Mouse (Mus musculus): Measurements from ENCODE around the gene Rasl11b. TPM values are rescaled to one million over a fixed set of nuclear protein-coding genes. Genes with fewer than 3 reads are reported as not detected.
A peak's percentile ranks its signal among the peaks of the same experiment; 100 is the strongest.

Rasl11b gene
- polyA plus RNA-seq, 1 experiment from 2014 or later = 58.0 TPM

DNA sequence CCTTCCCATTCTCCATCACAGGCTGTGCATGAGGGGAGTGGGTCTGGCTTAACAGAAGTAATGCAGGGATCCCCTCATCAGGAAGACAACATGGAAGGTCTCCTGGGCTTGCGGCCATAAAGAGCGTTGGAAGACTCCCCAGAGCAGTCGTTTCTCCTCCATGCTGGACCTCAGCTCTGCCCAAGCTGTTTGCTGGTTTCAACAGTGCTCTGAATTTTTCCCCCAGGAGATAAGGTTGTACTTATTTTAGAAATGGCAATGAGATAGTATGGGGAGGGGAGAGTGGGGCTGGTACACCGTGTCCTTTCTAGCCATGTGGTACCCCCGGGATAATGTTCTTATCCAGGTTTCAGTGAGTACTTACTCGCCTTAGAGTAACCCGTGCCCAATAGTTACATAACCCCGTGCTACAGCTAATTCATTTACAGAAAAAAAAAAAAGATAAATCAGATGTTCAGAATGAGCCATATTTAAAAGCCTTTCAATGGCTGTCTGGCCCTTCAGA, 50.6 kb downstream of the Rasl11b start:
- no peaks in the 10 kb centered on the region for H3K9me3 ChIP-seq
- DNase-seq (ENCODE audit: low spot score) = no peak
- H3K4me1 ChIP-seq = peaks cover 40% of the 10 kb centered on the region
- no peak overlapping the region for H3K4me3 ChIP-seq
- no peaks in the 10 kb centered on the region for H3K36me3 ChIP-seq (replicated peaks)
- H3K27ac ChIP-seq (replicated peaks) = no peak overlapping the region; the same call in 1 of the 2 replicates
- no peaks in the 10 kb centered on the region for H3K27me3 ChIP-seq (replicated peaks; ENCODE audit: low read depth, poor library complexity, severe bottlenecking)
- 89% methylated on average over 8 of the region's 8 CpGs for WGBS

DNA sequence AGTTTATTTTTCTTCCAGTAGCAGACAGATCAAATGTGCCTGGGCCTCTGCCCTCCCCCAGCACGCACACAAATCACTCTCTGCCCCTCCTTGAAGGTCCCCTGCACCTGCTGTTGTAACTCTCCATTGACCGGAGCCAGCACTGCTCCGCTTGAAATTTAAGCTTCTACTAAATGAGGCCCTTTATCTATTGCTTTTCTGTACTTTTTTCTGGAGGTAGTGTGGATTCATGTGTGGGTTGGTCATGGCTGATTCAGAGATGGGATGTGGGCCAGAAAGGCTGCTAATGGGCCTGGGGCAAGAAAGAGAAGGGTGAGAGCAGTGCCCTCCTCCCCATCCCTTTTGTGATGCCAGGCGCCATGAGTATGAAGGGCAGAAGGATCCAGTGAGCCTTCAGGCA, 51.4 kb downstream of the Rasl11b start:
- H3K4me3 ChIP-seq = no peak overlapping the region
- no peaks in the 10 kb centered on the region for H3K27me3 ChIP-seq (replicated peaks; ENCODE audit: low read depth, poor library complexity, severe bottlenecking)
- no peak for DNase-seq (ENCODE audit: low spot score)
- no peaks in the 10 kb centered on the region for H3K9me3 ChIP-seq
- no peaks in the 10 kb centered on the region for H3K36me3 ChIP-seq (replicated peaks)
- 71% methylated on average over 4 of the region's 4 CpGs for WGBS
- peaks cover 40% of the 10 kb centered on the region for H3K4me1 ChIP-seq
- 0 out of 2 replicates have a peak overlapping the region, but pooled peaks have one; percentile 27 for H3K27ac ChIP-seq (replicated peaks)

DNA sequence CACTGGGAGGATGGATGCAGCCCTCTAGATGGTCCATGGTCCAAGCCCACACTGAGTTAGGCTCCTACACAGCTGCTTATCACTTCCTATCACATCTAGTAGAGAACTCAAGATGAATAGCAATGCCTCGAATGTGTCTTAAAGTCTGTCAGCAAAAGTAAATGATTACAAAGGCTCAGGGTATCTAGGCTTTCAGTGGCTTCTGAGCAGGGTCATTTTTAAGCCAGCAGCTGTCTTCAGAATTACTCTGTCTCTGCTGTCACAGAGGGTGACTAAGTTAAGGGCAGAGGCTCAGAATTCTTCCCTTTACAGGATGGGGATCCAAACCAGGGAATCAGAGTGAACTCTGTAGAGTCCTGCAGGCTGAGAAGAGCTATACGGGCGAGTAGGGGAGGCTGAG, 51.9 kb downstream of the Rasl11b start:
- H3K4me3 ChIP-seq = no peak overlapping the region
- H3K36me3 ChIP-seq (replicated peaks) = no peaks in the 10 kb centered on the region
- H3K4me1 ChIP-seq = peaks cover 42% of the 10 kb centered on the region
- H3K27ac ChIP-seq (replicated peaks) = 0 out of 2 replicates have a peak overlapping the region, but pooled peaks have one; percentile 27
- WGBS = 87% methylated on average over 3 of the region's 3 CpGs
- DNase-seq (ENCODE audit: low spot score) = no peak
- H3K9me3 ChIP-seq = no peaks in the 10 kb centered on the region
- H3K27me3 ChIP-seq (replicated peaks; ENCODE audit: low read depth, poor library complexity, severe bottlenecking) = no peaks in the 10 kb centered on the region

Other genes with a start within 250 kb of the Rasl11b start
- gene Usp46, start 126.9 kb upstream of the Rasl11b start, polyA plus RNA-seq (2016; fragmentation: Nextera tagmentation; extraction: Ambion mirVana) = 41.6 and 43.2 TPM in 2 replicates